Mouse (Mus musculus) adrenal gland, adult 10 weeks (tissue): ENCODE measurements around the gene Zfp770. TPM values are rescaled to one million over a fixed set of nuclear protein-coding genes. Genes with fewer than 3 reads are reported as not detected.

Experiments
- polyA plus RNA-seq: library from polyadenylated mRNA; stranded (reverse); fragments of 350-450 nt; fragmentation: Illumina TruSeq; extraction: RNeasy Lipid Tissue Mini Kit (QIAGEN cat#74804); gene quantifications from one replicate; pipeline ENCODE4 v1.2.3, GENCODE M21; 2014; ENCODE audit warnings: low read depth, low replicate concordance

The Zfp770 gene
- 38.0 TPM for polyA plus RNA-seq

DNA sequence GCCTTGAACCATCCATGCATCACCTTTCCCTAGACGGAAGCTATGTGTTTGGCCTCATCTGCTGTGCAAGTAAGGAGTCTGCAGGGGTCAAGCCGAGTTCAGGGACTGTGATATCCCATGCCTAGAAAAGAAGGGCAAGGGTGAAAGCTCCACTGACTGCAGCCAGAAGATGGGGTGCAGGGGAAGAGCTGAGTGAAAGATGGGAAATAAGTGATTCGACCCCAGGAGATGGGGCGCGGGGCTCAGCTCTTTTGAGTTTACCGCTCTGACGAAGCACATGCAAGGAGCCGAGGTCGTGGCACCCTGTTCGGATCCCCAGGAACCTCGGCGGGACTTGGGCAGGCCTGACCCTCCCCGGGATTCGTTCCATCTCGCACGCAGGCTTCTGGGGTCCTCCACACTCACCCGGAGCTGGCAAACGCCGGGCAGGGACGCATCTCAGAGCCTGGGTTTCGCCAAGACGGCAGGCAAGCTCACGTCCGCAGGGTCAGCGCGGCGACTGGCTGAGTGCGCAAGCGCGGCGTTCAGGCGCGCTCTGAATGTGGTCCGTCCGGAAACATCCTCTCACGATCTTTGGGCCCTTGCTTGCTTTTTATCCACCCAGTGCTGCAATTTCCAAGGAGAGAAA lies at the start of gene Zfp770:
Gene Zfp770, minus strand, starts transcription at position 538 of the 628 bp plus-strand sequence.

DNA sequence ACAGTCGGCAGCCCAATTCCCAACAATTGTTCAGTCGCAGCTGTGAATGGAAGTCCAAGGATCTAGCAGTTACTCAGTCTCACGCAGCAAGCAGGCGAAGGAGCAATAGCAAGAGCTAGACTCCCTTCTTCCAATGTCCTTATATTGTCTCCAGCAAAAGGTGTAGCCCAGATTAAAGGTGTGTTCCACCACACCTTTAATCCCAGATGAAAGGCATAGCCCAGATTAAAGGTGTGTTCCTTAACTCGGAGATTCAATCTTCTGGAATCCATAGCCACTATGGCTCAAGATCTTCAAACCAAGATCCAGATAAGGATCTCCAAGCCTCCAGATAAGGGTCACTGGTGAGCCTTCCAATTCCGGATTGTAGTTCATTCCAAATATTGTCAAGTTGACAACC lies 14.3 kb downstream of the Zfp770 start, which contains the start of gene Aqr:
Gene Aqr, minus strand, starts transcription at position 101 of the 400 bp plus-strand sequence.

Other genes starting within 250 kb of the Zfp770 start
- gene Gjd2, start 187.8 kb downstream of the Zfp770 start, polyA plus RNA-seq: 8.5 TPM
- not detected for gene Actc1, start 147.9 kb downstream of the Zfp770 start, polyA plus RNA-seq
- 49.6 TPM for gene Aqr, start 14.4 kb downstream of the Zfp770 start, polyA plus RNA-seq